Mouse (Mus musculus): ENCODE data around the gene Cytip. TPM values are rescaled to one million over a fixed set of nuclear protein-coding genes. Genes with fewer than 3 reads are reported as not detected.

Cytip gene
- polyA plus RNA-seq, 1 experiment from 2014 or later, result 1.5 TPM

DNA sequence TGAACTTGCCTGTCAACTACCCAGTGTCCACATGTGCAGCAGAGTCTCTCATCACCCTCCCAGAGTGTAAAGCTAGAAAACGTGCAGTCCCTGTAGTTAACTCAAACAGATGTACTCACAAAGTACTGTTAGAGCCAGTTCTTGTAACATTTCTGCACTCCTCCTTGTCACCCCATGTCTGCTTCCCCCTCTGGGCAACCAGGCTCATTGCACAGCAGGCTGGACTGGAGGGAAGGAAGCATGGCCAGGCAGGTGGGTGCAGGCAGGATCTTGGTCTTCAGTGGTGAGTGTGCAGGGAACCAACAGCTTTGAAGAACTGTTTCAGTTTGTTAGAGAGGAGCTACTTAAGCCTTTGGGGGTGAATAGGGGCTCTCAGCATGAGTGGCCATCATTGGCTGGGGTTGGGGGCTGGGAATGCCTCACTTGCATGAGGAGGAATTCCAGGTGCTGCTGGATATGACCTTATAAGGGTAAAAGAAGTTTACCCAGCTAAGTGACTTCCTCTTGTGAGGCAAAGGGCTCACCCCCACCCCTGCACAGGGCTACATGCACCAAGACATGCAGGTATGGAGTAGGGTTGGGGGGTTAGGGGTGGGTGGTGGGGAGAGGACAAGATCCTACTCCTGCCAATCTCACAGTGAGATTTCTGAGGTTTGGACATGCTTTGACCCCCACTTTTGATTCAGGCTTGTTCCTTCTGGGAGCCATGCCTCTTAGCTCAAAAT lies 31.7 kb downstream of the Cytip start:
- Histone ChIP-seq H3K4me2 (replicated peaks; ENCODE audit: low read depth, low read length) (no peak overlapping the region), H3K27me3 (ENCODE audit: insufficient read depth, low read length) (no peaks in the 10 kb centered on the region), H3K4me3 (ENCODE audit: low read length) (no peak overlapping the region), H3K4me1 (ENCODE audit: insufficient read depth, low read length) (peaks cover 6% of the 10 kb centered on the region; the same call in 1 of the 2 replicates), H3K9me3 (ENCODE audit: low read length) (no peaks in the 10 kb centered on the region), H3K36me3 (ENCODE audit: insufficient read depth, low read length) (no peaks in the 10 kb centered on the region), H3K9ac (replicated peaks; ENCODE audit: low read length) (no peak overlapping the region), H3K27ac (ENCODE audit: low read length) (no peak overlapping the region)
- WGBS, result 60% methylated on average over 1 of the region's 1 CpGs
- ATAC-seq (ENCODE audit: low FRiP score, low TSS enrichment), result no peak

DNA sequence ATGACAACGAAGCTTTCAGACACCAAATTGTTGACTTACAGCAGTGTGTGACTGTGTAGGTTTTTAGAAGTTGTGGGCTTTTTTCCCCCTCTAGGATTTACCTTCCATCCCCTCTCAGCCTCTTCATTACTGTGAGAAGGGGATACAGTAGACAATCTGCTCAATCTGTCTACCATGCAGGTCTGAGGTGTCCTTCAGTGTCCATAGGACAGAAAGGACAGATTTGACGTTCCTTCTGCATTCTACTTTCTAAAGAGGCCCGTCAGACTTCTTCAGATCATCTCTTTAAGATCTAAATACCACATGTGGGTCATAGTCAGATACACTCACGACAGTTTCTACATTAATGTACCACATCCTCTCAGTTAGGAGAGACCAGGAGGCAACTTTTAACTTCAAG lies 33.5 kb downstream of the Cytip start:
- no peak for ATAC-seq (ENCODE audit: low FRiP score, low TSS enrichment)
- WGBS, result 93% methylated on average over 4 of the region's 4 CpGs
- Histone ChIP-seq H3K27ac (ENCODE audit: low read length) (no peak overlapping the region), H3K4me2 (replicated peaks; ENCODE audit: low read depth, low read length) (no peak overlapping the region), H3K9me3 (ENCODE audit: low read length) (no peaks in the 10 kb centered on the region), H3K4me3 (ENCODE audit: low read length) (no peak overlapping the region), H3K4me1 (ENCODE audit: insufficient read depth, low read length) (peaks cover 6% of the 10 kb centered on the region; the same call in 1 of the 2 replicates), H3K36me3 (ENCODE audit: insufficient read depth, low read length) (no peaks in the 10 kb centered on the region), H3K27me3 (ENCODE audit: insufficient read depth, low read length) (no peaks in the 10 kb centered on the region), H3K9ac (replicated peaks; ENCODE audit: low read length) (no peak overlapping the region)

DNA sequence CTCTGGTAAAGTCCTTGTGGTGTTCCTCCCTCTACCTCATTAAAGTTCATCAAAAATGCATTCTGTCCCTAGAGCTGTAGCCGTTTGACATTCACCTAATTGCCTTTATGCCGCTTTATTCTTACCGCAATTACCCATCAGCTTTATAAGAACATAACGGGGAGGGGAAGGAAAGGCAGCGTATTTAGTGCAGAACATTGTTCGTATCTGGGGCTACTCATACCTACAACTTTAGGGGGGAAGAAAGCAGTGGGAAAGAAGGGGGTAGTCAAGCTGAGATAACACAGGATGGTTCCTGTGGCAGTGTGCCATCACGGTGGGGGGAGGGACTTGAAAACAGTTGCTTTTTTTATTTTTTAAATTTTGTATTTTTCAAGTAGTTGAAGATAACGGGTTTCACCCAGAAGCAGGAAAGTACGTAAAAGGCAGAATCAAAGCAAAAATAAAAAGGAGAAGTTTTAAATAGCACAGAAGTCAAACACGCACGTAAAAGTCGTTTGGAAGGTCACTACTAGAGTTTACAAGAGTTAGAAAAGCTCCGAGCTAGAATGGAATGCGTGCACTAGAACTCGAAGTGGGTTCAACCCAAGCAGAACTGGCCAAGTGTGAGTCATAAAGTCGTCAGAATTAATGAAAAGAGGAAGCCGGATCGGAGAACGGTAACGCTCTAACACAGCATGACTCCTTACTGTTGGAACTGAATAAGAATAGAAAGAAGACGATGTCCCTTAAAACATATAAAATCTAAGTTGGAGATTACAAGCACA lies 34.6 kb downstream of the Cytip start:
- Histone ChIP-seq H3K9me3 (ENCODE audit: low read length) (no peaks in the 10 kb centered on the region), H3K27me3 (ENCODE audit: insufficient read depth, low read length) (no peaks in the 10 kb centered on the region), H3K9ac (replicated peaks; ENCODE audit: low read length) (no peak overlapping the region), H3K4me3 (ENCODE audit: low read length) (no peak overlapping the region), H3K27ac (ENCODE audit: low read length) (no peak overlapping the region), H3K4me2 (replicated peaks; ENCODE audit: low read depth, low read length) (0 out of 2 replicates have a peak overlapping the region, but pooled peaks have one; percentile 23), H3K4me1 (ENCODE audit: insufficient read depth, low read length) (peaks cover 6% of the 10 kb centered on the region; the same call in 1 of the 2 replicates), H3K36me3 (ENCODE audit: insufficient read depth, low read length) (no peaks in the 10 kb centered on the region)
- 52% methylated on average over 21 of the region's 21 CpGs for WGBS
- no peak for ATAC-seq (ENCODE audit: low FRiP score, low TSS enrichment)

DNA sequence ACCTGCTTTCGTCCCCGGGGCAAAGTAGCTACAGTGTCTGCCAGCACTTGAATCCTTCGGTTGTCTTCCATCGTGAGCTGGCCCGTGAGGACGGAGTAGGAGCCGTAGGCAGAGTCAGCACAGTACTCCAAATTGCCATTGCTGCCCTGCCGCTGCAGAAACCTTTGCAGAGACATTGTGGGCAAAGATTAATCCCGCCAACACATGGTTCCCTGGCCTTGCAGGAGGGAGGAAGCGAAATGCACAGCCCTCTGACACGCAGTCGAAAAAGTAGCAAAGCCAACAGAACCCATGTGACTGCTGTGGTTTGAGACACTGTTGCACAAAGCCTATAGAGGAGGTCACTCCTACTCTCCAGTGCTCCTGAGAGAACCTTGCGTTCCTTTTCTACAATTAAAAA lies 35.5 kb downstream of the Cytip start:
- Histone ChIP-seq H3K4me3 (ENCODE audit: low read length) (no peak overlapping the region), H3K36me3 (ENCODE audit: insufficient read depth, low read length) (no peaks in the 10 kb centered on the region), H3K9ac (replicated peaks; ENCODE audit: low read length) (no peak overlapping the region), H3K9me3 (ENCODE audit: low read length) (no peaks in the 10 kb centered on the region), H3K27ac (ENCODE audit: low read length) (no peak overlapping the region), H3K4me2 (replicated peaks; ENCODE audit: low read depth, low read length) (no peak overlapping the region), H3K27me3 (ENCODE audit: insufficient read depth, low read length) (no peaks in the 10 kb centered on the region), H3K4me1 (ENCODE audit: insufficient read depth, low read length) (peaks cover 6% of the 10 kb centered on the region; the same call in 1 of the 2 replicates)
- WGBS, result 91% methylated on average over 13 of the region's 13 CpGs
- no peak for ATAC-seq (ENCODE audit: low FRiP score, low TSS enrichment)

DNA sequence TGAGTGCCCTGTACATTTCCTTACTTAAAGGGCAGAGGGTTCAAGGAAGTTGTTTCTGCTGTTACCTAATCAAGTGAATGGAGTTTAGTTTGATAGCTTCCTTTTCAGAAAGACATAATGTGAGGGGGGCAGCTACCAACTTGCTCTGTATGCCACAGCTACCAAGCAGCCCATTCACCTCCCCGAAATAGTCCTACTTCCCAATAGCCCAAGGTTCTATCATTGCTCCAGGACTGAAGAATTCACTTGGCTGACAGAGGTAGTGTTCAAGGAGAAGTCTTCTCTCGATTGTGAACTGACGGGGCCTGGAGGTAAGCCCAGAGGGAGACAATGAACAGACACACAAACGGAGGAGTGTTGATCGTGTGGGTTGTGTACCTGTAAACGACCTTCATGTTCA lies 36.2 kb downstream of the Cytip start:
- no peak for ATAC-seq (ENCODE audit: low FRiP score, low TSS enrichment)
- peaks cover 6% of the 10 kb centered on the region; the same call in 1 of the 2 replicates for H3K4me1 ChIP-seq (ENCODE audit: insufficient read depth, low read length)
- no peaks in the 10 kb centered on the region for H3K27me3 ChIP-seq (ENCODE audit: insufficient read depth, low read length)
- no peak overlapping the region for H3K27ac ChIP-seq (ENCODE audit: low read length)
- no peaks in the 10 kb centered on the region for H3K36me3 ChIP-seq (ENCODE audit: insufficient read depth, low read length)
- H3K9me3 ChIP-seq (ENCODE audit: low read length), result no peaks in the 10 kb centered on the region
- no peak overlapping the region for H3K4me3 ChIP-seq (ENCODE audit: low read length)
- no peak overlapping the region for H3K9ac ChIP-seq (replicated peaks; ENCODE audit: low read length)
- WGBS, result 89% methylated on average over 6 of the region's 6 CpGs
- H3K4me2 ChIP-seq (replicated peaks; ENCODE audit: low read depth, low read length), result no peak overlapping the region

DNA sequence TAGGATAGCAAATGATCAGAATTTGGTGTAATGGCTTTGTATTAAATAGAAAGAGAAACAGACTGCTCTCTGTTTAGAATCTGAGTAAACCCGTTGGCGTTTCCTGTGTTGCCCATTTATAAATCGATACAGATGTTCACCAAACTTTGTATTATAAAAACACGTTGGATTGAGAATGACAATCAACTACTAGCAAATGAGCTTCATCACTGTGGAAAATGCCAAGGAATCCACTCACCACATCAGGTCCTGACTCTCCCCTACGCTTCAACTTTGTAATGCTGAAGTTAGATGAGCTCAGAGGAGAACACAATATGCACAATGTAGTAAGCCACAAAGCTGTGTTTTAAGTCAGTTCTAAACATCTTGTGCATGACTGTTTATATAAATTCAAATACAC lies 36.8 kb downstream of the Cytip start:
- H3K36me3 ChIP-seq (ENCODE audit: insufficient read depth, low read length), result no peaks in the 10 kb centered on the region
- H3K9ac ChIP-seq (replicated peaks; ENCODE audit: low read length), result no peak overlapping the region
- peaks cover 6% of the 10 kb centered on the region; the same call in 1 of the 2 replicates for H3K4me1 ChIP-seq (ENCODE audit: insufficient read depth, low read length)
- ATAC-seq (ENCODE audit: low FRiP score, low TSS enrichment), result no peak
- no peak overlapping the region for H3K4me3 ChIP-seq (ENCODE audit: low read length)
- no peaks in the 10 kb centered on the region for H3K27me3 ChIP-seq (ENCODE audit: insufficient read depth, low read length)
- no peak overlapping the region for H3K4me2 ChIP-seq (replicated peaks; ENCODE audit: low read depth, low read length)
- 90% methylated on average over 5 of the region's 5 CpGs for WGBS
- H3K9me3 ChIP-seq (ENCODE audit: low read length), result no peaks in the 10 kb centered on the region
- H3K27ac ChIP-seq (ENCODE audit: low read length), result no peak overlapping the region

DNA sequence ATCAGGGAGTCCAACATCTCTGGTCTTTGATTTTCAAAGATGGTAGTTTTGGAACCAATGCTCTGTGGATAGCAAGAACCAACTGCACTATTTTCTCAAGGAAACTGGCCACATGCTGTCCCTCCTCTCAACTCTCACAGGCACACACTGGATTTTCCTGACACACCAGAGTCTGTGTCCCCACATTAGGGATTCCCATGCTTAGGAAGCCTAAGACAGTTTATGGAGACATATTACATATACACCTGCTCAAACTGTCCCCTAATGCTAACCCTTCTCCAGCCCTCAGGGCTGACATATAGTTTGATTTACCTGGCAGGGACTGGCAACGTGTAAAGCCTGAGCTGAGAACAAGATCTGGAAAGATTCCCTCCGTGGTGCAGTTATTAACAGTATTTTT lies 37.2 kb downstream of the Cytip start:
- WGBS, result 75% methylated on average over 2 of the region's 2 CpGs
- no peaks in the 10 kb centered on the region for H3K27me3 ChIP-seq (ENCODE audit: insufficient read depth, low read length)
- no peak overlapping the region for H3K27ac ChIP-seq (ENCODE audit: low read length)
- H3K4me1 ChIP-seq (ENCODE audit: insufficient read depth, low read length), result peaks cover 6% of the 10 kb centered on the region; the same call in 1 of the 2 replicates
- H3K9ac ChIP-seq (replicated peaks; ENCODE audit: low read length), result no peak overlapping the region
- no peak overlapping the region for H3K4me2 ChIP-seq (replicated peaks; ENCODE audit: low read depth, low read length)
- no peak for ATAC-seq (ENCODE audit: low FRiP score, low TSS enrichment)
- H3K4me3 ChIP-seq (ENCODE audit: low read length), result no peak overlapping the region
- no peaks in the 10 kb centered on the region for H3K36me3 ChIP-seq (ENCODE audit: insufficient read depth, low read length)
- H3K9me3 ChIP-seq (ENCODE audit: low read length), result no peaks in the 10 kb centered on the region

DNA sequence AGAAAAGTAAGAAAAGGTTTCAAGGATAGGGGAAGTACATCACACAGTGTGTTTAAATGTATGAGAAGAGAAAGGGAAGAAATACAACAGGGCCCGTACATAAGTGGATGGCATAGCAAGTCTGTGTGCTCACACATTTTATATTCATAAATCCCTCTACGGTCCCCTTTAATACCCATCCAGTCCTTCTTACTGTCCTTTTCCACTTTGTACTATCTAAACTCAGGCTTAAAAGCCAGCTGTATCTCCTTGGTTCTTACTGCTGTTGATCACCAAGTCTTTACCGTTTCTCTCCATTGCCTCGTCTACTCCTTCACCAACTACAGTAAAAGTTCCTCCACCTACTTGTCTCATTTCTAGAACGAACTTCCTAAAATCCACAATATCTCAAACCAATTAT lies 37.9 kb downstream of the Cytip start:
- Histone ChIP-seq H3K27me3 (ENCODE audit: insufficient read depth, low read length) (no peaks in the 10 kb centered on the region), H3K4me1 (ENCODE audit: insufficient read depth, low read length) (peaks cover 6% of the 10 kb centered on the region; the same call in 1 of the 2 replicates), H3K4me2 (replicated peaks; ENCODE audit: low read depth, low read length) (no peak overlapping the region), H3K9ac (replicated peaks; ENCODE audit: low read length) (no peak overlapping the region), H3K27ac (ENCODE audit: low read length) (no peak overlapping the region), H3K4me3 (ENCODE audit: low read length) (no peak overlapping the region), H3K9me3 (ENCODE audit: low read length) (no peaks in the 10 kb centered on the region), H3K36me3 (ENCODE audit: insufficient read depth, low read length) (no peaks in the 10 kb centered on the region)
- no peak for ATAC-seq (ENCODE audit: low FRiP score, low TSS enrichment)
- 88% methylated on average over 5 of the region's 5 CpGs for WGBS

DNA sequence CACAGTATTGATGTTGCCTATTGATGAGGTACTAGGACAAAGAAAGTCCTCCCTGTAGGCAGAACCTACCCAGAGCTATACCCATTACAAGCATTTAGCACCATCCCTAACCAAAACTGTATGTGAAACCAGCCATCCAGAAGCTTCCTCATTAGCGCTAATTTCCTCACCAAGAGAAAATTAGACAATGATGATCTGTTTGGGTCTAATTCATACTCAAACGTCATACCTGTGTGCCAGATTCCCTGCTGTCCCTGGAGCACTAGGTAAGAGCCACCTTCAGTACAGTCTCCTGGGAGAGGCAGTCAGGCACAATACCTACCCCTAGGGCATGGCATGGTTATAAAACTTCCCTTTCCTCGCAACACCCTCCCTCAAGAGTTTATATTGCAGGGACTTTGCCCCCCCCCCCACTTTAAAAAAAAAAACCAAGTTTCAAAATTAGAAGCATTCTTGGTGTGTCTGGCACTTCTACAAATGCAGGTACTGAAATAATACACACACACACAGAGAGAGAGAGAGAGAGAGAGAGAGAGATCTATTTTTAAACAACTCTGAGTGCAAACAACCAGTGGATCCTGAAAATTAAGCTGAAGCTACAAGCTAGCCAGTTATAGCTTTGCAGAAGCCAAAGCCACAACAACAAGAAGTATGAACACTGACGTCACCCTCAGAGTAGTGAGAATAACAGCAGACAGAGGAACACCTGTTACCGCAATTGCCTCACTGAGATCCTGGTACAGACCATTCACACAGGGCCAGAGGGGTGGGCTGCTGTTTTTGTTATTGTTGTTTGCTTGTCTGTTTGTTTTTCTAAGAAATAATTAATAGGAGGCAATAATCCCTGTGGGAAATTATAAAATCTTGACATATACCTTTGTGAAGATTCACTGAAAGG lies 38.6 kb downstream of the Cytip start:
- WGBS, result 79% methylated on average over 5 of the region's 5 CpGs
- H3K27me3 ChIP-seq (ENCODE audit: insufficient read depth, low read length), result no peaks in the 10 kb centered on the region
- ATAC-seq (ENCODE audit: low FRiP score, low TSS enrichment), result no peak
- no peak overlapping the region for H3K9ac ChIP-seq (replicated peaks; ENCODE audit: low read length)
- H3K4me2 ChIP-seq (replicated peaks; ENCODE audit: low read depth, low read length), result no peak overlapping the region
- H3K4me3 ChIP-seq (ENCODE audit: low read length), result no peak overlapping the region
- H3K4me1 ChIP-seq (ENCODE audit: insufficient read depth, low read length), result peaks cover 6% of the 10 kb centered on the region; the same call in 1 of the 2 replicates
- H3K9me3 ChIP-seq (ENCODE audit: low read length), result no peaks in the 10 kb centered on the region
- no peak overlapping the region for H3K27ac ChIP-seq (ENCODE audit: low read length)
- H3K36me3 ChIP-seq (ENCODE audit: insufficient read depth, low read length), result no peaks in the 10 kb centered on the region

All from kidney, embryonic 16.5 days (tissue).